Mouse (Mus musculus) bone marrow macrophage, adult 2 months (primary cell): ENCODE data around the gene Tcf7l1. TPM values are rescaled to one million over a fixed set of nuclear protein-coding genes. Genes with fewer than 3 reads are reported as not detected.

Source experiments
- H3K27ac ChIP-seq: 2 replicates; pipeline ENCODE4 v1.5.1; 2012; ENCODE audit warnings: low read depth, low read length; ENCODE audit not compliant: insufficient read depth
- H3K4me1 ChIP-seq: 2 replicates; pipeline ENCODE4 v1.6.1; 2012; ENCODE audit warnings: low read length; ENCODE audit not compliant: control insufficient read depth, insufficient read depth
- H3K4me3 ChIP-seq: 2 replicates; pipeline ENCODE4 v1.5.1; 2012; ENCODE audit warnings: mild to moderate bottlenecking, low read length, moderate library complexity; ENCODE audit not compliant: insufficient read depth
- CTCF ChIP-seq: IDR thresholded peaks from 2 replicates; pipeline ENCODE4 v1.5.1; 2012; ENCODE audit warnings: low read depth, mild to moderate bottlenecking, low read length, moderate library complexity
- POLR2A ChIP-seq: IDR thresholded peaks from 2 replicates; pipeline ENCODE4 v1.6.1; 2012; ENCODE audit warnings: mild to moderate bottlenecking, low read depth, low read length, borderline replicate concordance
- polyA plus RNA-seq: library from polyadenylated mRNA; stranded (reverse); fragments of >200 nt; gene quantifications from 2 replicates; pipeline ENCODE4 v1.2.4, GENCODE M21; 2012; ENCODE audit not compliant: missing spikeins, insufficient read depth, insufficient read length

Gene Tcf7l1
- polyA plus RNA-seq, 1 experiment, result 0.42 TPM

DNA sequence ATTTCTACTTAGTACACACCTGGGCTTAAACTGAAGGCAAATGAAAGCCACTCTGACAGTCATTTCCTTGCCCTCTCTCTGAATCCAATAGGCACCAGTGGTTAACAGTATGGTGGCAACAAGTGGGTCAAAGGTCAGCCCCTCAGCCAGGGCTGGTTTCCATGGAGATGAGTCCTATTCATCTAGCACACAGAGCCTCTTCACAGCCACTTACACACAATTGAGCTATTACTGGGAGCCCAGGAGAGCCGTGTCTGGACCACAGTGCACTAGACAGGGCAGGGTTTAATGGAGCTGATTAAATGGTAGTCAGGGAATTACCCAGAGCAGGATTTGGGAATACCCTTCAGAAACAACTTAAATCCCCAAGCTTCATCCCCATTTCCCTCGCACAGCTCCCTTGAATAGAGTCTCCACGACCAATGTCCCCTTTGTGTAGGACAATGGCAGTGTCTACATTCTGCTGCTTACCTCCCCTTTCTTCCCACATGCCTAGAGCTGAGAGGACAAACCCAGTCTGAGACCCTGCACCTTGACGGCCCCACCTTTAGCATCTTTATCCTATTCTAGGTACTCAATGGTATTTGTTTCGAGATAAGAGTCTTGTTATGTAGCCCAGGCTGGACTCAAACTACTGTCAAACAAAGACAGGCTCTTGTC is 89.5 kb downstream of the Tcf7l1 start:
- TF ChIP-seq POLR2A (no peak), CTCF (no peak)
- Histone ChIP-seq H3K4me3 (no peak overlapping the region), H3K27ac (no peak overlapping the region), H3K4me1 (no peaks in the 10 kb centered on the region)

DNA sequence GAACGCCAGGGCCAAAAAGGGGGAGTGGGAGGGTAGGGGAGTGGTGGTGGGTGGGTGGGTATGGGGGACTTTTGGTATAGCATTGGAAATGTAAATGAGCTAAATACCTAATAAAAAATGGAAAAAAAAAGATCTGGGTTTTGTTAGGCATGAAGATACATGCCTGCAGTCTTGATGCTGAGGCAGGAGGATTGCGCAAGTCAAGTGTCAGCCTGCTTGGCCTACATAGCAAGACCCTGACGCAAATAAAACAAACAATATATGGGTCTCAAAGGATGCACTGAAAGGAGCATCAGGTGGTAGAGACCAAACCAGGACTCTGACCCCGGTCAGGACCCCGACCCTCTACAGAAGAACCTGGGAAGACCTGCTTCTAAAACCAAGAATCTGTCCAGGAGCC is 90.5 kb downstream of the Tcf7l1 start:
- Histone ChIP-seq H3K4me3 (no peak overlapping the region), H3K27ac (no peak overlapping the region), H3K4me1 (no peaks in the 10 kb centered on the region)
- TF ChIP-seq CTCF (no peak), POLR2A (no peak)

DNA sequence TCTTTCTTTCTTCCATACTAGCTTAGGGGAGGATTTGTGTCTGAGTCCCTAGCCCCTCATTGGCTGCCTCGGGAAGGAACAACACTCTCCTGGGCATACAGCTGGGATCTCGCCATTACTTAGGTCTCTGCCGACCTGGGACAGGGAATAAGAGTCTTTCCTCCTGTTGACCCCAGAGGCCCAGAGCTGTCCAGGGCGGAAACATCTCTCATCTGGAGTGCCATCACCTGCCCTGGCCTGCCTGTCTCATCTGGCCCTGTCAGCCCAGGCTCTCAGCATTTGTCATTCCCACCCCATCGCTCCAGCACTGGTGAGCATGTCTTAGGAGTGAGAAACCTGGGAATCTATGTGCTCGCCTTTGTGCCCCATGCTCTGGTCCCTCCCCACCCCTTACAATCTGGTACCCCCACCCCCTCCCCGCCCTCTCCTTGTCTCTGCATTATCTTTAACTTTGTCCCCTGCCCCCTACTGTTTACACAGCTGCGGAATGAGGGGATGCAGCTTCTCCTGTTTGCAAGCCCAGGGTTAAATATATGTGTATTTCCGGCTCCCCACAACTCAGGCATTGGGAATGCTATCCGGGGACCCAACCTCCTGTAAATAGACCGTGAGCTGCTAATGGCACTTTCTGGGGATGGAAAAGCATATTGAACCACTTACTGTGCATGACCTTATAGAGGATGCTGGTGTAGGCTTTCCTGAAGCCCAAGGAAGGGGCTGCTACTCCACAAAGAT is 92.3 kb downstream of the Tcf7l1 start:
- Histone ChIP-seq H3K4me3 (no peak overlapping the region), H3K27ac (no peak overlapping the region), H3K4me1 (no peaks in the 10 kb centered on the region)

DNA sequence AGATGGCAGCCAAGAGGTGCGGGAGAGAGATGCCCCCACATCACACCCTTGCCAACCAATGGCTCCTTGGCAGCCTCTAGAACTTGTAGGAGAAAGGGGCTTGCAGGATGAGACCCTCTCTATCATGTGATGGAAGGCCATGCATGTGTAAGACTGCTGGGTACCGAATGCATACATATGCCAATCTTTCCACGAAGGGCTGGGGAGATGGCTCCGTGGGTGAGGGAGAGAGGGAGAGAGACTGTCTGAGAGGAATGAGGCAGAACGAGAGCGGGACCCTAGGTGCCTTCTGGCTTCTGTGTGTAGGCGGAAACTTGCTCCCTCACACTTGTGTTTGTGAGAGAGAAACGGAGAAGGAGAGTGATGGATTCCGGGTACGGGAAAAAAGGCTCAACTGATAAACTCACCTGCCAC is 94.3 kb downstream of the Tcf7l1 start:
- TF ChIP-seq POLR2A, result no peak
- no peak for TF ChIP-seq CTCF
- Histone ChIP-seq H3K27ac (no peak overlapping the region), H3K4me3 (no peak overlapping the region), H3K4me1 (no peaks in the 10 kb centered on the region)

More for the DNA sequence above, 92.3 kb downstream of the Tcf7l1 start:
- TF ChIP-seq POLR2A, result no peak
- no peak for TF ChIP-seq CTCF

DNA sequence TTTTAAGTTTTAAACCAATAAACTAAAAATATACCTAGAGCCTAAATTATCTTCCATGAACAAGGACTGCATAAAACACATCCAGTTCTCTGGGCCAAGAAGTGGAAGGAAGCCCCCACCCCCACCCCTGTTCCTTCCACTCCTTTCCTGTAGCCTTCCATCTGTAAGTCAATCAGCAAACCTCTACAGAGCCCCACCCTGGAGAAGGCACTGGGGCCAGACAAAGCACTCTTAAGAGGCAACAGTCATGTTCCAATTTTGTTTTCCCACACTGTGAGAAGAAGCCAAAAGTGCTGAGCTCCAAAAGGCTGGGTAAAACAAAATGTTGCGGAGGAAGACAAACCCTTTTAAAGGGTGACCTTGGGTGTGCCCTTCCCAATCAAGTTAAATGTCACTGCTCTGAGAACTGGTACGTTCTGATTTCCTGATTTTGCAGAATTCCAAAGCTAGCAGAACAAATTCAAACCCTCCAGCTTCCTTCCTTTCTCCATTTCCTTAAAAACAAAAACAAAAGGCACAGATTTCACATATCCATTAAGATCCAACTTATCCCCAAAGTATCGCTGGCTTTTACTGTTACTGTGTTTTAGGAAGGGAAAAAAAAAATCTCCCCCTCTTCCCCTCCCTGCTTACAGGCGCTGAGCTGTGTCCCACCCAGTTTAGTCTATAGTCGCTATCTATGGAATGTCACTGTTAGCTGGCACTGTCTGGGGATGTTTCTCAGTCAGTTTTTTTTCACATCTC is 94.8 kb downstream of the Tcf7l1 start:
- H3K4me3 ChIP-seq, result no peak overlapping the region
- no peaks in the 10 kb centered on the region for H3K4me1 ChIP-seq
- TF ChIP-seq CTCF (no peak), POLR2A (no peak)
- no peak overlapping the region for H3K27ac ChIP-seq

DNA sequence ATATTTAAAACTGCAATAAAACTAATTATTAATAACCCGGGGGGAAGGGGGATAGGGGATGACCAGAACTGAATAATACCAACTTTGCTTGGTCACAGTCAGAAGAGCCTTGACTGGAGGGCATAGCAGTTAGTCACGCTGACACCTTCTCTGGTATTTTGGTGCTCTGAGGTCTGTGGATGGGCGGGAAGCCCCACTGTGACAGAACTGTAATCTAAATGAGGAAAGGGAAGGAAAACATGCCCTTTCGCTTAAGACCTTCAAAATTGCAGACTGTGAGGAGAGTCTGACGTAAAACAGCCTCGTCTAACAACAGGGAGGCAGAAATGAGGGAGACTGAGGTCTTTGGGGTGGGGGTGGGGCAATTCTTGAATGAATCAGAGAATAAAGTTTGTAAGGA is 96.6 kb downstream of the Tcf7l1 start:
- no peak for TF ChIP-seq CTCF
- no peak overlapping the region for H3K27ac ChIP-seq

DNA sequence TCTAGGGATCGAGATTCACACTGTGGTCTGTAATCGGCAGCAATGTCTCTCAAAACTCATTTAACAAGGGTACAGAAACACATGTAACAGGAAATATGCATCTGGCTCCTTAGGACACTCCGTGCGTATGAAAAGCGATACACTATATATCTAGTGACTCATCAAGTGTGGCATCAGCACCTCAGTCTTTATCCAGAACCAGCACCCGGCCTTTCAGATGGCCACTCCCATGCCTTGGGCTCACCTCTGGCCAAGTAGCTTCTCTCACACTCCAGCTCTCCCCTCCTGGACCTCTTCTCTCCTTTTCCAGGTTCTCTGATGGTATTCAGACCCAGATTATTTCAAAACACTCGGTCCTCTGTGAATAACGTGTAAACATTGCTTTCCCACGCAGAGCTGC is 97.5 kb downstream of the Tcf7l1 start:
- H3K27ac ChIP-seq, result no peak overlapping the region
- TF ChIP-seq CTCF (no peak), POLR2A (no peak)
- no peak overlapping the region for H3K4me3 ChIP-seq
- H3K4me1 ChIP-seq, result no peaks in the 10 kb centered on the region

More for the DNA sequence above, 96.6 kb downstream of the Tcf7l1 start:
- H3K4me1 ChIP-seq, result no peaks in the 10 kb centered on the region
- H3K4me3 ChIP-seq, result no peak overlapping the region

DNA sequence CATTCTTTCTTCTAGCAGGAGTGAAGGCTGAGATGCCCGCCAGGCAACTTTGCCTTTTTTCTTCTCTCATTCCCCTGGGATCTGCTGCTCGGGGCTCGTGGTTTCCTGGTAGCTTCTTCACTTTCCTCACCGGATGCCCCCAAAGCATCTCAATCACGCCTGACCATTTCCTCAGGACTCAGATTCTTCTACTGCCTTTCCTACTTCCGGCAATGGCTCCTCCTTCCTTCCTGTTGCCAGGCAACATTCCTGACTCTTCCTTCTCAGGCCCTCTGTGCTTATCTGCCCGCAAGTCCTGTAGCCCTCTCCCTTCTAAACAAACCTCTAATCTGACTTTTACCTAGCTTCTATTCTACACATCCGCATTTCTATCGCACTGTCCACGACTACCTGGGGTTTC is 98.5 kb downstream of the Tcf7l1 start:
- TF ChIP-seq POLR2A, result no peak
- no peak for TF ChIP-seq CTCF
- Histone ChIP-seq H3K4me3 (no peak overlapping the region), H3K4me1 (no peaks in the 10 kb centered on the region), H3K27ac (no peak overlapping the region)

DNA sequence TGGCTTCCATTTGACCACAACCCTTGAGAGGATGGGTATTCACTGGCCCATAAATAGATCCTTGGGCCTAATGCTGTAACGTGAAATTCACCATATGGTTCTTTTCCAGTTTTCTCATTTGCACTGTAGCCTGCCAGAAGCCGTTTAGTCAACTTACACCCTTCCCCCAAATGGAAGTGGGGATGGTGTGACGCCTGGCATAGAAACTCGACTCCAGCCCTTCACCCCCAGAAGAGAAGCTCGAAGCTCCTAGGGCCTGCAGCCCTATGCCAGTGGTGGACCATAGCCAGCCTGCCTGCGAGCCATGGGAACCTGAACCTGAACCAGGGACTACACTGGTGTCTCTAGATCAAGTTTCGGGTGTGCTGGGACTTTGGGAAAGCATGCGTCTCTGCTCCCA is 99.1 kb downstream of the Tcf7l1 start:
- no peaks in the 10 kb centered on the region for H3K4me1 ChIP-seq
- no peak overlapping the region for H3K4me3 ChIP-seq
- TF ChIP-seq POLR2A, result no peak
- no peak for TF ChIP-seq CTCF
- H3K27ac ChIP-seq, result no peak overlapping the region

DNA sequence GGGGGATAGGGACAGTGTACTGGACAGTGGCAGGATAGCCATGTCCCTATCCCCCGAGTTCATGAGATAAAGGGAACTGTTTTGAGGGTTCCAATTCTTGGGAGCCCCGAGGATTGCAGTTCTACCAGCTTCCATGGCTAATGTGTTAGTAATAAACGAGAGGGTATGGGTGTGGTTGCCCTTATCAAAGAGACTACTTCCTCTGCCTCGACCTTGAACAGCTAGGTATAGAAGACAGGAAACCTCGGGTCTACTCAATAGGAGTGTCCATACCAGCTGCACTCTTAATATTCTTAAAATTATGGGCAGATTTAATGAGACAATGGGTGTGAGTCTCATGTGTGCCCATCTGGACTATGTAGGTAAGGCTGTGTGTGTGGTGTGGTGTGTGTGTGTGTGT is 100.0 kb downstream of the Tcf7l1 start:
- no peak overlapping the region for H3K27ac ChIP-seq
- no peak overlapping the region for H3K4me3 ChIP-seq
- TF ChIP-seq CTCF (no peak), POLR2A (no peak)
- H3K4me1 ChIP-seq, result no peaks in the 10 kb centered on the region
